Mouse (Mus musculus): ENCODE results near the gene Dlgap4. TPM values are rescaled to one million over a fixed set of nuclear protein-coding genes. Genes with fewer than 3 reads are reported as not detected.
"Not testable (repeated sequence)": the region's sequence is repeated elsewhere in the genome, so short reads cannot be mapped to it uniquely, and the experiment has no call there.

The Dlgap4 gene
- polyA plus RNA-seq, 1 experiment from 2014 or later, result 244 TPM

DNA sequence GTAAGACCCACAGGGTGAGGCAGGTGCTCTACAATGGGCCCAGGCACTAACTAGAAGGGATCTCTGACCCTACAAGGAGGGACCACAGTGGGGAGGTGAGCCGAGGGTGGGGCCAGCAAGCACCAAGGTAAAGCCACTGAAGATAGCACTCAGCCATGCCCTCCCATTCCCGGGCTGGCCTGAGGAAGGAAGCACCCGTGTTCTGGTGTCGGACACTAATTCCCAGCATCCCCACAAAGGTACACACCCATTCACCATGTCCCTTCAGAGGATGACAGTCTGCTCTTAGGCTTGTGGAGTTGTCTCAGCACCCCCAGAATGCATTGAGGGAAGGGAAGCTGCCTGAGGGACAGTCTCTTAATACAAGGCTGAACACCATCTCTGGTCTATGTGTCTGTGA is 167.8 kb downstream of the Dlgap4 start:
- WGBS, result 74% methylated on average over 4 of the region's 4 CpGs
- Histone ChIP-seq H3K36me3 (no peaks in the 10 kb centered on the region), H3K4me2 (no peak overlapping the region), H3K9ac (no peak overlapping the region), H3K27me3 (no peaks in the 10 kb centered on the region), H3K4me1 (replicated peaks) (no peaks in the 10 kb centered on the region), H3K9me3 (no peaks in the 10 kb centered on the region), H3K27ac (replicated peaks) (no peak overlapping the region), H3K4me3 (no peak overlapping the region)
- ATAC-seq (ENCODE audit: low FRiP score, low read depth), result no peak

DNA sequence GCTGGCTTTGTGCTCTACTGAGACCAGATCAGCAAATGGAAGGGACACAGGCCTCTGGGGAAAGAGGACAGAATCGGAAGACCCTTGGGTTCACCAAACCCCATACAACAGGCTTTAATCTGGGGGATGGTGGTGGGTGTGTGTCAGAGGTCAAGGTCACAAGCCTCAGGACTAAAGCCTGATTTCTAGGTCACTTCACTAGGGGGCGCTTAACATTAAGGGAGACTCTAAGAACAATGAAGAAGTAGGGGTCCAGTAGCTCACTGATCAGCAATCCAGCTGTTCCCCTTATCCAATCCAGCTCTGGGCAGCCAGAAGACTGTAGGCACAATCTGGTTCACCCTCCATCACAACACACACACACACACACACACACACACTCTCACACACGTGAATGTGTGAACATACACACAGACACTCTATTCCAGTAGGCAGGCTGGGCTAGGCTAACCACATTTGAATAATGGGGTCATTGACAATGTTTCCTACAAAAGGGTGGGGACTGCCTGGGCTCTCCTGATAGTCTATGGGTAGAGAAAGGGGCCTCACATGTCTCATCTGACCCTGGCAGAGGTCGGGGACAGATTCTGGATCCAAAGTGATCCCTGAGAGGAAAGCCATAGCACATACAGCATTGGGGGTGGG is 168.5 kb downstream of the Dlgap4 start:
- Histone ChIP-seq H3K4me3 (no peak overlapping the region), H3K27me3 (no peaks in the 10 kb centered on the region), H3K27ac (replicated peaks) (no peak overlapping the region), H3K9ac (no peak overlapping the region), H3K4me1 (replicated peaks) (no peaks in the 10 kb centered on the region), H3K9me3 (no peaks in the 10 kb centered on the region), H3K36me3 (no peaks in the 10 kb centered on the region), H3K4me2 (no peak overlapping the region)
- ATAC-seq (ENCODE audit: low FRiP score, low read depth), result no peak
- 73% methylated on average over 4 of the region's 4 CpGs for WGBS

DNA sequence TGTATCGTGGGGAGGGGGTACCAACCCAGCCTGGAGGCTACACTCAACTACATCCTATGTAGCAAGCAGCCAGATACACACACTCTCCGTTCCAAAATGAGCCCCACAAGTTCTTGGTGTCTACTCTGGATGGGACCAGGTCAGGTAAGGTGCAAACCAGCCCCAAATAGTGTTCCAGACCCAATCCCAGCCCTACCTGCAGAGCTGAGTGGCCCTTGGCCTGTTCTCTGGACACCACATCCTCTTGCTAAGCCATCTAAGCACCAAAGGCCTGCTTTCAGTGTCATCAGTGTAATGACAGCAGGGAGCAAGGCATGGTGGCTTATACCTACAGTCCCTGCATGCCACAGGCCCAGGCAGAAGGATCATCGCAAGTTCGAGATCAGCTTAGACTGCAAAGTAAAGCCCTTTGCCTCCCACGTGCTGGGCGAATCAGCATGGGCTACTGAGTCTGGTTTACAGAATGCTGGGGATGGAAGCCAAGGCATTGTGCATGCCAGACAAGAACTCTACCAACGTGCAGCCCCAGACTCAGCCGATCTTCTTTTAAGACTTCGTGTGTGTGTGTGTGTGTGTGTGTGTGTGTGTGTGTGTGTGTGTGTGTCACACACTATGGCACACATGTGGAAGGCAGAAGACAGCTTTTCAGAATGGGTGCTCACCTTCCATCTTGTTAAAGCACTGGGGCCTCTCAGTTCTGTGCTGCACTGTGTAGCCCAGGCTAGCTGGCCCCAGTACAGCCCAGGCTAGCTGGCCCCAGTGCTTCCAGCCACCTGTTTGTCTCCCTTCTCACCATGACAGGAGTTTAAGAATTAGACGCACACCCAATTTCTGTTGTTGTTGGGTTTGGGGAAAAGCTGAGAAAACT is 169.2 kb downstream of the Dlgap4 start:
- 87% methylated on average over 10 of the region's 10 CpGs for WGBS

DNA sequence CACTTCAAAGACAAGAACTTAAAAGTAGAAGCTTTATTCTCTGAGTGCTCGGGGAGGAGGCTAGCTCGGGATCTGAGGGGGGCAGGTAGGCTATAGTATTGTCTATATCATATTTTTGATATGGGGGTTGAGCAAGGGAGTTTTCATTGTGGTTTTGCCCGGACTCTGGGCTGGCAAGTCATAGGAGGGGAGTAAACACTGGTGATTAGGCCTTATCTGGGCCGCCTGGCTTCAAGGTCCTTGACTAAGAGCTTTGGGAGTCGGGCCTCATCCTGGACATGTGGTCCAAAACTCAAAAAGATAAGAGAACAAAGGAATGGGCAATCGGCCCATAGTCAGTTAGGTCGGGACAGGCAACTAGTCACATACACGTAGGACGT is 169.8 kb downstream of the Dlgap4 start:
- H3K4me2 ChIP-seq, result no peak overlapping the region
- H3K4me1 ChIP-seq (replicated peaks), result no peaks in the 10 kb centered on the region
- H3K9me3 ChIP-seq, result no peaks in the 10 kb centered on the region
- no peak overlapping the region for H3K4me3 ChIP-seq
- no peaks in the 10 kb centered on the region for H3K27me3 ChIP-seq
- ATAC-seq (ENCODE audit: low FRiP score, low read depth), result no peak
- H3K36me3 ChIP-seq, result no peaks in the 10 kb centered on the region
- no peak overlapping the region for H3K9ac ChIP-seq
- no peak overlapping the region for H3K27ac ChIP-seq (replicated peaks)
- WGBS, result 85% methylated on average over 9 of the region's 9 CpGs

More for the DNA sequence above, 169.2 kb downstream of the Dlgap4 start:
- Histone ChIP-seq H3K4me2 (no peak overlapping the region), H3K9ac (no peak overlapping the region), H3K4me3 (no peak overlapping the region), H3K4me1 (replicated peaks) (no peaks in the 10 kb centered on the region), H3K27ac (replicated peaks) (no peak overlapping the region), H3K27me3 (no peaks in the 10 kb centered on the region), H3K9me3 (no peaks in the 10 kb centered on the region), H3K36me3 (no peaks in the 10 kb centered on the region)
- no peak for ATAC-seq (ENCODE audit: low FRiP score, low read depth)

GRCm38 (mm10) chr2:156784016-156784585 is 170.6 kb downstream of the Dlgap4 start:
- Histone ChIP-seq H3K9me3 (no peaks in the 10 kb centered on the region), H3K9ac (no peak overlapping the region), H3K27me3 (no peaks in the 10 kb centered on the region), H3K4me1 (replicated peaks) (no peaks in the 10 kb centered on the region), H3K4me2 (no peak overlapping the region), H3K27ac (replicated peaks) (no peak overlapping the region), H3K4me3 (no peak overlapping the region), H3K36me3 (no peaks in the 10 kb centered on the region)
- WGBS, result 79% methylated on average over 7 of the region's 7 CpGs
- ATAC-seq (ENCODE audit: low FRiP score, low read depth), result no peak

- no peak overlapping the region for H3K9ac ChIP-seq
- no peak overlapping the region for H3K4me2 ChIP-seq
- no peaks in the 10 kb centered on the region for H3K27me3 ChIP-seq
- H3K9me3 ChIP-seq, result no peaks in the 10 kb centered on the region
- ATAC-seq (ENCODE audit: low FRiP score, low read depth), result no peak
- no peak overlapping the region for H3K27ac ChIP-seq (replicated peaks)
- no peaks in the 10 kb centered on the region for H3K36me3 ChIP-seq
- H3K4me1 ChIP-seq (replicated peaks), result no peaks in the 10 kb centered on the region
- WGBS, result 91% methylated on average over 2 of the region's 2 CpGs
- no peak overlapping the region for H3K4me3 ChIP-seq
Measured at GRCm38 (mm10) chr2:156784891-156785290, 171.4 kb downstream of the Dlgap4 start.

DNA sequence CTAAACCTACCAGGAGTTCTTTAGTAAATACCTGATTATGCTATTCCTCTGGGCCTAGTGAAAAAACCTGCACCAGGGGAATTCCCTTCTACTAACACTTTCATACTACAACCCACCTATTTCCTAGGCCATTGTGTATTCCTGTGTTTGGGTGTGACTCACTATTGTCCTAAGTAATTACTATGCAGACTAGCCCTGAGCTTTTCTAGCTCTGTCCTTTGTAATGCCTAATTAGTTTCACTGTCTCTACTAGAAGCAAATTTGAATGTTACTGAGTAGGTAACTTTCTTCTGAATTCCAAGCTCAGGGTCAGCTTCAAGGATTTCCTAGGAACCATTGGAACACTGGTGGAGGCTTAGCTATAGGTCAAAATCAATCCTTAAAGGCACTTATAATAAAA is 172.9 kb downstream of the Dlgap4 start:
- H3K9ac ChIP-seq; H3K4me1 ChIP-seq (replicated peaks); H3K36me3 ChIP-seq; ATAC-seq (ENCODE audit: low FRiP score, low read depth); H3K27me3 ChIP-seq; H3K27ac ChIP-seq (replicated peaks); H3K9me3 ChIP-seq; H3K4me3 ChIP-seq; H3K4me2 ChIP-seq: not testable (repeated sequence)

GRCm38 (mm10) chr2:156787090-156787775 is 173.7 kb downstream of the Dlgap4 start:
- Histone ChIP-seq H3K27me3 (no peaks in the 10 kb centered on the region), H3K9ac (no peak overlapping the region), H3K27ac (replicated peaks) (no peak overlapping the region), H3K4me3 (no peak overlapping the region), H3K4me2 (no peak overlapping the region), H3K9me3 (0 out of 2 replicates have a peak, but pooled peaks cover 8% of the 10 kb centered on the region), H3K36me3 (no peaks in the 10 kb centered on the region), H3K4me1 (replicated peaks) (no peaks in the 10 kb centered on the region)
- 91% methylated on average over 5 of the region's 5 CpGs for WGBS
- ATAC-seq (ENCODE audit: low FRiP score, low read depth), result no peak

DNA sequence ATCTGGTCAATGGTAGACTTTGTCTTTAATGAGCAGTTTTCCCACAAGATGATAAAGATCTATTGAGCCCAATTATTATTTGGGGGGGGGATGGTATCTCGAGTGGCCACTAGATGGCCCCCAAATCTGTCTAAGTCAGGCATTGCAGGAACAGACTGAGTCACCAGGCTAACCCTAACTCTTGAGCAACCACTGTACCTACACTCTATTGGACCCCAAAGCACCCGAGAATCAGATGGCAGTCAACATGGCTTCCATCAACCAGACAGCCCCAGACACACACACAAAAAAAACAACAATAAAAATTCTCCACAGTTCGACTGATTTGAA is 174.2 kb downstream of the Dlgap4 start:
- Histone ChIP-seq H3K27me3 (no peaks in the 10 kb centered on the region), H3K9ac (no peak overlapping the region), H3K36me3 (no peaks in the 10 kb centered on the region), H3K4me2 (no peak overlapping the region), H3K4me1 (replicated peaks) (no peaks in the 10 kb centered on the region), H3K4me3 (no peak overlapping the region), H3K27ac (replicated peaks) (no peak overlapping the region), H3K9me3 (0 out of 2 replicates have a peak, but pooled peaks cover 10% of the 10 kb centered on the region)
- no peak for ATAC-seq (ENCODE audit: low FRiP score, low read depth)
- 48% methylated on average over 3 of the region's 3 CpGs for WGBS

DNA sequence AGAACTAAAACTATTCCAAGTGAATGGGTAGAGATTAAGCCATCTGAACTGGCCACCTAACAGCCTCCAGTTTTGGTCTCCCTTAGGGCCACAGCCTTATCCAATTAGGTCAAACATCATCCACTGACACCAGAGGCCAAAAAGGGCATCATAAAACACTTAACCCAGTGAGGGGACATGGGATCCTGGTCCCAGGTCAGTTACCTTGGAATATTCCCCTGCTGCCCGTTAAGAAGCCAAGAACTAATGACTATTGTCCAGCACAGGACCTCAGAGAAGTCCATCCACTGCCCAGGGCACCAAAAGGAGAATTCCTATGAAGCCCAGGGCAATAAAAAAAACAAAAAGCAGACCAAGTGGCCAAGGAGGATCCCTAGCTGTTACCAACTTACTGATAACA is 175.3 kb downstream of the Dlgap4 start:
- Histone ChIP-seq H3K36me3 (no peaks in the 10 kb centered on the region), H3K4me1 (replicated peaks) (no peaks in the 10 kb centered on the region), H3K4me2 (no peak overlapping the region), H3K27ac (replicated peaks) (no peak overlapping the region), H3K9me3 (0 out of 2 replicates have a peak, but pooled peaks cover 10% of the 10 kb centered on the region), H3K4me3 (no peak overlapping the region), H3K9ac (no peak overlapping the region), H3K27me3 (no peaks in the 10 kb centered on the region)
- no peak for ATAC-seq (ENCODE audit: low FRiP score, low read depth)
- 73% methylated on average over 1 of the region's 1 CpGs for WGBS

DNA sequence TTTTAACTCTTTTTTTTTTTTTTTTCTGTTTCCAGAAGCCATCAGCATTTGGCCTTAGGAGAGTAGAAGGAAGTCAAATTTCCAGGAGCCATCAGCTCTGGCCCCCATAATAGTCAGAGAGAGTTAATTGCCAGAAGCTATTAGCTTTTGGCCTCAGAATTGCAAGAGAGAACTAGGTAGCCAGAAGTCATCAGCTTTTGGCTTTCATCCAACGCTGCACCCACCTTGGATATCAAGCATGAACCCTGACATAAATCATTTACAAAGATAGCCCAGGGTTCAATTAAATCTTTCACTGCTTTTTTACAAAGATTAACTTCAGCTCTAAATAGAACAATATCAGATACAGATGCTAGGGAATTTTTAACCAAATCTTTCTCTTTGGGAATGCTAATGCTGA is 185.0 kb downstream of the Dlgap4 start:
- Histone ChIP-seq H3K9me3 (no peaks in the 10 kb centered on the region), H3K27me3 (no peaks in the 10 kb centered on the region), H3K36me3 (no peaks in the 10 kb centered on the region), H3K27ac (replicated peaks) (no peak overlapping the region), H3K4me1 (replicated peaks) (no peaks in the 10 kb centered on the region), H3K4me2 (no peak overlapping the region), H3K9ac (no peak overlapping the region), H3K4me3 (no peak overlapping the region)
- ATAC-seq (ENCODE audit: low FRiP score, low read depth), result no peak
- WGBS, result 82% methylated on average over 1 of the region's 1 CpGs

GRCm38 (mm10) chr2:156801045-156801444 is 187.5 kb downstream of the Dlgap4 start:
- no peak overlapping the region for H3K9ac ChIP-seq
- H3K27me3 ChIP-seq, result no peaks in the 10 kb centered on the region
- H3K27ac ChIP-seq (replicated peaks), result no peak overlapping the region
- no peaks in the 10 kb centered on the region for H3K4me1 ChIP-seq (replicated peaks)
- ATAC-seq (ENCODE audit: low FRiP score, low read depth), result no peak
- H3K36me3 ChIP-seq, result no peaks in the 10 kb centered on the region
- H3K9me3 ChIP-seq, result no peaks in the 10 kb centered on the region
- 77% methylated on average over 4 of the region's 4 CpGs for WGBS
- no peak overlapping the region for H3K4me2 ChIP-seq
- H3K4me3 ChIP-seq, result no peak overlapping the region
